Mouse (Mus musculus) embryo, embryonic 9.5 days (tissue): ENCODE measurements around the gene Tab1.
"Not testable (repeated sequence)": the region's sequence is repeated elsewhere in the genome, so short reads cannot be mapped to it uniquely, and the experiment has no call there.

ENCODE experiments used
- DNase-seq: peaks from one replicate; pipeline ENCODE4 v3.0.0-alpha.2; 2017; ENCODE audit errors: extremely low spot score

Tab1 gene

DNA sequence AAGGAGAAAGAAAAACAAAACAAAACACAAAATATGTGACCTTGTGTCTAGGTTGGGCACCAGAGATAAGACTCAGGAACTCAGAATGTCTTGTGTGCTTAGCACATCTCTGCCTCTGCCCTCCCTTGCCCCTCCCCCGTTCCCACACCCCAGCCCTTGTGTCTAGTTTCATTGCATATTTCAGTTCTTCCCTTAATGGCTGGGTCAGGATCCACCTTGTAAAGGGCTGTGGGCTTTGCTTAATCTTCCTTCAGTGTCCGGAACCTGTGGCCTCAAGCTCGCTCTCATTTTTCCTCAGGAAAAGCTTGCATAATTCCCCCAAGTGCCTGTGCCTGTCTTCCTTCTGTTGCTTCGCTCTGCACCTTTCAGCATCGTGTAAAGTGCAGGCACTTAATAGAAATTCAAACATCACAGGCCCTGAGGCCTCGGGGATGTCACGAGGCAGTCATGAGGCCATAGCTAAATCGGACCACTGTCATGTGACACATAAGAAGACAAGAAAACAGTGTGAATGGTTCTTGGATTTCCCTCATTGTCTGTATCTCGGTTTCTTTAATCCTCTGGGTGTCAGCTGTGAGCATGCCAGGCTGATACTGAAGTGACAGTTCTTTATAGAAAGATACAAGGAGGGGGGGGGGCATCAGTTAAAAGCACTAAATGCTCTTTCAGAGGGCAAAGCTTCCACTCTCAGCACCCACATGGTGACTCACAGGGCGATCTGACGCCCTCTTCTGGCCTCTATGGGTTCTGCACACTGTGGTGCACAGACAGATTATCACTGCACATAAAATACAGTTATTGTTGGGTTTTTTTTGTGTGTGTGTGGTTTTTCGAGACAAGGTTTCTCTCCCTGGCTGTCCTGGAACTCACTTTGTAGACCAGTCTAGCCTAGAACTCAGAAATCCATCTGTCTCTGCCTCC is 27.2 kb upstream of the Tab1 start:
- DNase-seq: no peak

DNA sequence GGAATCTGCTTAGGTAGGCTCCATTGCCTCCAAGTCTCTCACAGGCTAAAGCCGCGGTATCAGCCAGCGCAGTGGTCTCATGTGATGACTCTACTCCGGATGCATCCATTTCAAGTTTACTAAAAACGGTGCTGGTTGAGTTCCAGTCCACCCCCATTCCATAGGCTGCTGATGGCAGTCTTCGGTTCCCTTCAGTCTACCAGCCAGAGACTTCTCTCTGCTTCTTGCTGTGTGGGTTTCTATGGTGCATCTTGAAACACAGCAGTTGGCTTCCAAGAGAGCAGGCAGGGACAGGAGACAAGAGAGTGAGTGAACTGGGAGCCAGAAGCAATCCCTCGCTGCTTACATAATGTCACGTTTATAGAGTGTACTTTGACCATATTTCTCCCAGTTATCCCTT is 25.8 kb upstream of the Tab1 start:
- no peak for DNase-seq

DNA sequence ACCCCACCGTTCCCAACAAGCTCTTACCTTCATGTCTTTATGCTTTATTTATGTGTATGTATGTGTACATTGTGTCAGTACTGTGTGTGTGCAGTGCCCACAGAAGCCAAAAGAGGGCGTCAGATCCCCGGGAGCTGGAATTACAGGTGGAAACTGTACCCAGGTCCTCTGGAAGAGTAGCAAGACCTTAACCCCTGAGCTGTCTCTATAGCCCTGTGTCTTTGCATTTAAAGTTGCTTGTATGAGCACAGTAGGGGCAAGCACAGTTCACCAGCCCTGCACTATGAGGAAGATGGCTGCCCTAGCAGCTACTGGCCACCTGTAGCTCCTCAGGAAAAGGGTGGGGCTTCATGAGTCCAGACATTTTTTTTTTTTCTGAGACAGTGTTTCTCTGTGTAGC is 25.4 kb upstream of the Tab1 start:
- no peak for DNase-seq

DNA sequence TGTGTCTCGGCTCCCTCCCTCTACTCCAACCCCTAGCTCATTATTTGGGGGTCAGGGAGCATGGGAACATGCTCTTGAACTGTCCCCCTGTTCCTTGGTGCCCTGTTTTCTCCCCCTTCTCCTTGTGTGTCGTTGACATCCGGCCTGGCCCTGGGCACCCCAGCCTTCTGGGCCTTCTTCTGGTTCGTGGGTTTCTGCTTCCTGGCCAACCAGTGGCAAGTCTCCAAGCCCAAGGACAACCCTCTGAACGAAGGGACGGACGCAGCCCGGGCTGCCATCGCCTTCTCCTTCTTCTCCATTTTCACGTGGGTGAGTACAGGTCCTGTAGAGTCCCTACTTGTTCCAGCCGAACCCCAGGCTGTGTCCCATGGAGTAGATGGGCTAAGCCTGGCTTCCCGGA is 21.5 kb upstream of the Tab1 start:
- no peak for DNase-seq

DNA sequence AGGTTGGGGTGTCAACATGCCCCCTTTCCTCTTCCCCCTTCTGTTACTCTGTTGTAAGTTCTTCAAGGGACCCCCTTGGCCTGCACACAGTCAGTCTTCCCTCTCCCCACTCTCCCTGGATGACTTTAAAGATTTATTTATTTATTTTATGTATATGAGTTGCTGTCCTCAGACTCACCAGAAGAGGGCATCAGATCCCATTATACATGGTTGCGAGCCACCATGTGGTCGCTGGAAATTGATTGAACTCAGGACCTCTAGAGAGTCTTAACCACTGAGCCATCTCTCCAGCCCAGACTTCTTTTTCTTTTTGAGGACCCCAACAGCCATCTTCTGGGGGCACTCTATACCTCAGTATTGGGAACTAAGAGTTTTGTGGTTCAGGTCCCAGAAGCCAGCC is 20.4 kb upstream of the Tab1 start:
- no peak for DNase-seq

DNA sequence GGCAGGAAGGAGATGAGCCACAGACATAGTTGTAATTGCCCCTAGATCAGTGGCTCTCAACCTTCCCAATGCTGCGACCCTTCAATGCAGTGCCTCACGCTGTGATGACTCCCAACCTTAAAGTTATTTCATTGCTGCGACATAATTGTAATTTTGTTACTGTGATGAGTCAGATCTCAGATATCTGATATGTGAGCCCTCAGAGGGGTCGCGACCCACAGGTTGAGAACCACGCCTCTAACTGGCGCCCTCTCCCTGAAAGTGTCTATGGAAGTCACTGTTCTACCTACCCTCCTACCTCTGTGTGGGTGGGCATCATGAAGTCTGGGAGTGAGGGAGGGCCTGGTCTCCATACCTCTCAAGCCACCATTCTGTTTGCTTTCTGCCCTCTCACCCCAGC is 18.5 kb upstream of the Tab1 start:
- no peak for DNase-seq

DNA sequence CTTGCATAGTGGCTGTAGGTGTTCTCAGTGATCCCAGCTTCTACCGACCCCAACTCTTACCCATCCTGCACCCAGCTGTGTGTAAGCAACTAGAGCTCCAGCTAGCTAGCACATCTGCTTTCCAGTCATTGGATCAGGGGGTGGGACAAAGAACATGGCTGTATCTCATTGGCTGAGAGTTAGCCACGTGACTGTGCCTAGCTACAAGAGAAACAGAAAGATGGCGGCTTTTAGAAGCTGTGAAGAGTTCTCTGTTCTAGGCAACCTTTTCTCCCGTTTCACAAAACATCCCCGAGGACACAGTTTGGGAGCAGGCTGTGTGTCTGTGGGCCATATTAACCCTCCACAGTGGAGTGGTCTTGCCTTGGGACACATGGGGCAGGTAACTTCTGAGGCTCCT is 17.7 kb upstream of the Tab1 start:
- no peak for DNase-seq

DNA sequence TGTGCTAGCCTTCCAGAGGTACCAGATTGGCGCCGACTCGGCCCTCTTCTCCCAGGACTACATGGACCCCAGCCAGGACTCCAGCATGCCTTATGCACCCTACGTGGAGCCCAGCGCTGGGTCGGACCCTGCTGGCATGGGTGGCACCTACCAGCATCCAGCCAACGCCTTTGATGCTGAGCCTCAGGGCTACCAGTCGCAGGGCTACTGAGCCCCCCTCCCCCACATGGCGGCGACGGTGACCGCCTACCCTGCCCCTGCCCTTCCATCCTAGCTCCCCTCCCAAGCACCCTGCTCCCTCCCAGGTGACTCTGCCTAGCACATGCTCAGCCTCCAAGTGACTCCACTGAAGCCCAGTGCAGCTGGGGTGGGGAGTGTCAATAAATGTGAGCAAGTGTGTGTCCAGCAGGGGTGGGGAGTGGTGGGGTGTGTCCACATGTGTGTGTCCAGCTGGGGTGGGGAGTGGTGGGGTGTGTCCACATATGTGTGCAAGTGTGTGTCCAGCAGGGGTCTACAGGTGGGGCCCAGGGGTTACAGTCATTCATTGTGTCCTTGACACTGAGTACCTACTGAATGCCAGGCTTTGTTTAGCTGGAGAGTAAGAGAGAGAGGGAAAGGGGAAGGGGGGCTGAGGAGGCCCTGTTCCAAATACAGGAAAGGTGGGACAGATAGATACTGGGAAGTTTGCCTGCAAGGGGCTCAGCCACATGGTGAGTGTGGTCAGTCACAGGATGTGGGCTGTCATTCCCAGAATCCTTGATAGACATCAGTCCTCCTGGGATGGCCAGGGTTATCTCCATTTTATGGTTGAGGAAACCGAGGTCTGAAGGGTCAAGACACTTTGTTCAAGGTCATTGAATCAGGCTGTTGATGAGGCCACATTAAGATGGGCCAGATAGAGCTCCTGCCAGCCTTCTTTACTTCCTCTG is 16.8 kb upstream of the Tab1 start:
- no peak for DNase-seq

DNA sequence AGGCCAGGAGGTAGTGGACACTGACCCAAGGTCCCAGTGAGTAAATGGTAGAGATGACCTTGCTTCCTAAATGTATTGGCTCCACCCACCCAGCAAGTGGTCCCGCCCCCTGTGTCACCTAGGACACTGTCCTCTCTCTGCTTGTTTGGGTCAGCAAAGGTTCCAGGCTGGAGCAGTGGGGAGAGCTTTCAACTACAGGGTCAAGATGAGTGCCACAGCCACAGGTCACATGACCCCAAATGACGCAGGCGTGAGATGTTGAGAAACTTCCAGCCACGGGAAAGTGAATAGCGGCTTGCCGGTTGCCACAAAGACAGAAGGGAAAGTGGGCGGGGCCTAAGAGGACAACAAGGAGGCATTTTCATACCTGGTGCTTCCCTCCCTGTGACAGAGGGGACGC is 15.8 kb upstream of the Tab1 start:
- DNase-seq: no peak

DNA sequence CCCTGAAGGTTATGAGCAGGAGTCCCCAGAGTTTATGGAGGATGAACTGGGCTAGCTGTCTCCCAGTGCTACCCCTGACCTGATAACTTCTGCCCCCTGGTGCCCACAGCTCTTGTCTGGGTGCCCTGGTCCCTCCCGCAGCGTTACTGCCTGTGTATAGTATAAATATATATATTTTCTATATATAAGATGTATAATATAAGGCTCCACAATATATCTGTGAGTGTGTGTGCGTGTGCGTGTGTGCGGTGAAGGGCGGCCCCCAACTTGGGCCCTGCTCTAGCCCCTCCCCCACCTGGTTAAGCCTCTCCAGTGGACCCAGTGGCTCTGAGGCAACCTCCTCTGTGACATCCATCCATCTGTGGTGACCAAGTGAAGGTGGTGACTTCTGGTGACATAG is 13.9 kb upstream of the Tab1 start:
- no peak for DNase-seq

DNA sequence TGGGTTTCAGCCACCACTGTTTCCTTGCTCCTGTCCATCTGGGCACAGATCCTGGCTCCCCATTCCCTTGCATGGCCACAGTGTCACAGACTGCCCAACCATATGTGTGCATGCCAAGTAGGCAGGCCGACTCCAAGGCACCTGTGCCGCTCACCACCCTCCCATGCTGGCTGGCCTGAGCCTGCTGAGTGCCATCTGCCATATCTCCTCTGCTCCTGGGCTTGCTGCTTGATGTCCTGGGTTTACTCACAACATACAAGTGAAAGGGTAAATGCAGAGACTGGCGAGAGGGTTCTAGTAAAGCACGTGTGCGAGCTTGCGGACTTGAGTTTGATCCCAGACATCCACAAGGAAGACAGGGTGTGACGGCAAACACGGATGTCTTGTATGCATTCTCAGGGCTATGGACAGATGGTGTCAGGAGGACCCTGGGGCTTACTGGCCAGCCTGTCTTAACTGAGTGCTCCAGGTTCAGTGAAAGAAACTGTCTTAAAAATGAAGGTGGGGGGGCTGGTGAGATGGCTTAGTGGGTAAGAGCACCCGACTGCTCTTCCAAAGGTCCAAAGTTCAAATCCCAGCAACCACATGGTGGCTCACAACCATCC is 11.1 kb upstream of the Tab1 start:
- DNase-seq: no peak

DNA sequence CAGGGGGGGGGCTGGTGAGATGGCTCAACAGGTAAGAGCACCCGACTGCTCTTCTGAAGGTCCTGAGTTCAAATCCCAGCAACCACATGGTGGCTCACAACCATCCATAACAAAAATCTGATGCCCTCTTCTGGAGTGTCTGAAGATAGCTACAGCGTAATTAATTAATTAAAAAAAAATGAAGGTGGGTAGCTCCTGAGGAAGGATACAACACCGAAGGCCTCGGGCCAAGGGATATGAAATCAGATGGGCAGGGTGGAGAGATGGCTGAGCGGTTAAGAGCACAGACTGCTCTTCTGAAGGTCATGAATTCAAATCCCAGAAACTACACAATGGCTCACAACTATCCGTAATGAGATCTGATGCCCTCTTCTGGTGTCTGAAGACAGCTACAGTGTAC is 10.5 kb upstream of the Tab1 start:
- DNase-seq: not testable (repeated sequence)

DNA sequence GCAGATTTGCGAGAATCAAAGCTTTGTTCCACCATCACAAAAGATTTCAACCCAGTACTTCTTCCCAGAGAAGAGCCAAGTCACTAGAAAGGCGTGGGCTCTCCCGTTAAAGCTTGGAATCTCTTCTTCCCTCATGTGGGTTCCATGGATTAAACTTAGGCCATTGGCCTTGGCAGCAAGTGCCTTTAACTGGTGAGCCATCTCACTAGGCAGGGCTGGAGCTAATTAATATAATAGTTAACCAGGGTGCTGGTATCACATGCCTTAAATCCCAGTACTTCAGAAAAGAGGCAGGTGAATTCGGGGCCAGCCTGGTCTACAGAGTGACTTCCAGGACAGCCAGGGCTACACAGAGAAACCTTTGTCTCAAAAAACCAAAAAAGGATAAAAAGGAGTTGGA is 8.3 kb upstream of the Tab1 start:
- DNase-seq: no peak

DNA sequence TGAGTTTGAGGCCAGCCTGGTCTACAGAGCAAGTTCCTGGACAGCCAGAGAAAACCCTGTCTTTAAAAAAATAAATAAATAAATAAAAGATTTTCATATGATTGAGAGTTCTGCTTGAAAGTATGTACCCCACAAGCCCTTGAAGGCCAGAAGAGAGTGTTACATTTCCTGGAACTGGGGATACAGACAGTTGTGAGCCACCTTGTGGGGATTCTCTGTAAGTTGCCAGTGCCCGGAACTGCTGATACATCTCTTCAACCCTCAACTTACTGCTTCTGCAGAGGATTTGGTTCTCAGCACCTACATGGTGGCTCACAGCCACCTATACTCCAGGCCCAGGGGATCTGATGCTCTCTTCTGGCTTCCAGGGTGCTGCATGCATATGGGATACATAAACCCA is 5.7 kb upstream of the Tab1 start:
- DNase-seq: no peak

DNA sequence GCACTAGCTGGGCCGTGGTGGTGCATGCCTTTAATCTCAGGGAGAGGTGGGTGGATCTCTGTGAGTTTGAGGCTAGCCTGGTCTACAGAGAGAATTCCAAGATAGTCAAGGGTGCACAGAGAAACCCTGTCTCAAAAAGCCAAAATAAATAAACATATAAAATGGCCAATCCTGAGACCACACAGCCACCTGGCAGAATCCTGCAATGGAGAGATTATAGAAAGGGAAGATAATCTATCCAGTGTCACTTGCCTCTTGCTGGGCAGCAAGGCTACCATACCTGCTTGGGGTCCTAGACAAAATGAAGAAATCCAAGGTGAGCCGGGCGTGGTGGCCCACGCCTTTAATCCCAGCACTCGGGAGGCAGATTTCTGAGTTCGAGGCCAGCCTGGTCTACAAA is 2.9 kb upstream of the Tab1 start:
- no peak for DNase-seq

DNA sequence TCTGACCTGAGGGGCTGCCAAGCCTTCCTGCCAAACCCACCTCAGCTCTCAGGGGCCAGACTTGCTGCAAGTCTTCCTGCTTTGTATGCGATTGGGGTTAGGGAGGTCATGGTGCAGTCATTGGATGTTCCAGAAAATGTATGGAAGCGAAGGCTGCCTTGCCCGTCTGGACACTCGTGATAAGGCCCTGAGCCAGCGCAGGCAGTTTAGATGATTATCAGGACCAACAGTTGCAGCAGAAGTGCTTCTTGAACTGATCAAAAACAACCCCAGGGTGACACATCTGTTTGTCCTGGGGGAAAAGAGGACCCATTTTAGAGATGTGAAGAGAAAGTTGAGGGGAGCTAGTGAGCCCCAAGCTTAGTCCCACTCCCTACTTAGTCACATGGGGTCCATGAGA is 2.2 kb upstream of the Tab1 start:
- DNase-seq: no peak

DNA sequence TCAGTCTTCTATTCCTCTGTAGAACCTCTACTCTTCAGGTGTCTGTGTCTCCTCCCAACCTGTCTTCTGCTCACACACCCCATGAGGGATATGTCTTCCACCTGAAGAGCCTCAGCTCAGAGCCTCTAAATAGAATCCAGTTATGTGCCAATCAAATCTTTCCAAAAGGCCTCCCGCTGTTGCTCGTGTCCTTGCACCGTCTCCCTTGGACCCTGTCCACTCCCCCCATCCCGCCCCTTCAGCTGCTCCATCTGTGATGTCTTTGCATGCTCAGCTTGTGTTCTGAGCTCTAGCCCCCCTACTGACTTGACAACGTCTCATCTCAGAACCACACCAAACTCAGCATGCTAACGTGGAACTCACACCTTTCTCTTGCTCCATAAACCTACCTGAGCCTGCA is 1.5 kb upstream of the Tab1 start:
- DNase-seq: no peak

DNA sequence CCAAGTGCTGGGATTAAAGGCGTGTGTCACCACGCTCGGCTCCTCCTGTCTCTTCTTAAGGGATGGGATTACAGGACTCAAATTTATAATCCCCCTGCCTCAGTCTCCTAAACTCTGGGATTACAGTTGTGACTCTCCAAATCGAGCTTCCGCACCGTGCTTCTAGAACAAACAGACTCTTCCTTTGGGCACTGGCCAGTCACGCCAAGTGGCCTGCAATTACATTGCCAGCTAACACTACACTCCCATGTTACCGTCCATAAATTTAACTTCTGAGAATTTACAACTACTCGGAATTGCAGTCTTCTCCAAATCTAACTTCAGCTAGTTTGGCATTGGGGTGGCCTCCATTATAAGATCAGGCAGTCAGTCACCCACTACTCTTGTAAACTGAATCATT is 475 bp upstream of the Tab1 start:
- DNase-seq: no peak

DNA sequence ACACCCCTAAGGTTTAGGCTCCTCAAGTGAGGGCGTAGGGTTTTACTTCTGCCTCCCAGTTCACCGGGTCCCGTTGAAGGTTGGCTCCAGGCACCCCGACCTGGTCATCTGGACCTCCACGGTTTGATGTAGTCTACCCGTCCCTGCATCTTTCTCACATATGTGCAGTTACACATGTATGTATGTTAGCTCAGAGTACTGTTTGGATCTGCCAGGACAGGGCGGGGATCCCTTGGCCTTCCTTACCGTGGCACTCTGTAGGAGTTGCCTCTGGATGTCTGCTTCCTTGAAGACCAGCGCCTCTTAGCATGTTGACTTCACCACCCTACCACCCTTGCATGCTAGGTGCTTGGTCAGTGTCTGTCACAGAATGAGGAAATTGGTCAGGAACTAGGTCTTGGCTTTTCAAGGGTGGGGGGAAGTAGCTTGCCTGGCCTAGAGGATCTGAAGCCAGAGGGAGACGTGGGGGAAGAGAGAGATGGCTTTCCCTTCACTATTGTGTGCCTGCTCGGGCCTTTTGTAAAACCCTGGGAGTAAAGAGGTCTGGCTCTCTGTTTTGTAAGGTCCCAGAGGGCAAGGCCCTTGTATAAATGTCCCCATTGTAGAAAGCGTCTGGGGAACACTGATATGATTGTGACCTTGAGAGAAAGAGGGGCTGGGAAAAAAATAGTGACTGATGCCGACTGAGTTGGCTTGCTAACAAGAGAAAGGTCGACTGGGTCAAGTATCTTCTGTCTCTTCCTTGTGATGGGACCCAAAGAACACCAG is 939 bp downstream of the Tab1 start:
- DNase-seq: peak; percentile 45

DNA sequence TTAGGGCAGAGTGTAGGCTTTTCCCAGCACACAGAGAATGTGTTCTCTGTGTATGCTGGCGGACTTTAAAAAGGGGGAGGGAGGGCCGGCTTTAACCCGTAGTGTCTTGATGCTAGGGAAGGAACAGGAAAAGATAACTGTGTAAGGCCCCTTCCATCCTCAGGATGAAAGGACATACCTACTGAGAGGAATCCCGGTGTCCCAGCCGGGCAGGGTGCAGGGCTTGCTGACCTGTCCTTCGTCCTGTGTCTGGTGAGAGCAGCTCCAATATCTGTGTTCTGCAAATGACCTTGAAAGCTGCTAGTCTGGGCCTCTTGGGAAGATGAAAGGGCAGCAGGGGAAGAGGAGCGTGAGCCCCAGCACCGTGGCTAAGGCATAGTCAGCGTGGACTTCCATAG is 1.5 kb downstream of the Tab1 start:
- no peak for DNase-seq

DNA sequence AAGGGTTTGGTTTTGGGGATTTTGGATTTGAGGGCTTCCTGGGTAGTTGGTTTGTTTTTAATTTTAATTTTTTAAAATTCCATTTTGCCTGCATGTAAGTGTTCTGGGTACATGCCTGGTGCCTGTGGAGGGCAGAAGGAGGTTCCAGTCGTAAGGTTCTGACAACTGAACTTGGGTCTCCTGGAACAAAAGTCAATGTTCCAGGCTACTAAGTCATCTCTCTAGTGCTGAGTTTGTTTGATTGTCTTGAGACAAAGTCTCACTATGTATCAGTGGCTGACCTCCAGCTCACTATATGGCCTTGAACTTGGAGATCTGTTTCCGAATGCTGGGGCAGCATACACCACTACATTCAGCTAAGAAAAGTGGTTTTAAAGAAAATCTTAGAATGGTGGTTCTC is 2.6 kb downstream of the Tab1 start:
- no peak for DNase-seq

DNA sequence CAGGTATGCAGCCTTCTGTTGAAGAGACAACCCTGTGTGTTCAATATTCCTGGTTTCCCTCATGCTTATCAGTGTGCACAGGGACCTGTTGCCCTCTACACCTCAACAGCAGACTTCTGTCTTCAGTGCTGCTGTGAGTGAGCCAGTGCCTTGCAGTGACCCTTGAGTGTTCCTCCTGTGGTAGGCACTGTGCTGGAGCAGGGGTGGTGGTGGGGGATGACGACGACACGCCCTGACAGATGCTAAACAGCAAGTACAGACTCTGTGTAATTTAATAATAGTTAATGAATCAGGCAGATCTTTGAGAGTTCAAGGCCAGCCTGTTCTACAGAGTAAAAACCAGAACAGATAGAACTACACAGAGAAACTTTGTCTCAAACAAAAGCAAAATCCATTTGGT is 3.7 kb downstream of the Tab1 start:
- DNase-seq: no peak
